Mouse (Mus musculus): ENCODE measurements around the gene Ubxn6.

Gene Ubxn6

DNA sequence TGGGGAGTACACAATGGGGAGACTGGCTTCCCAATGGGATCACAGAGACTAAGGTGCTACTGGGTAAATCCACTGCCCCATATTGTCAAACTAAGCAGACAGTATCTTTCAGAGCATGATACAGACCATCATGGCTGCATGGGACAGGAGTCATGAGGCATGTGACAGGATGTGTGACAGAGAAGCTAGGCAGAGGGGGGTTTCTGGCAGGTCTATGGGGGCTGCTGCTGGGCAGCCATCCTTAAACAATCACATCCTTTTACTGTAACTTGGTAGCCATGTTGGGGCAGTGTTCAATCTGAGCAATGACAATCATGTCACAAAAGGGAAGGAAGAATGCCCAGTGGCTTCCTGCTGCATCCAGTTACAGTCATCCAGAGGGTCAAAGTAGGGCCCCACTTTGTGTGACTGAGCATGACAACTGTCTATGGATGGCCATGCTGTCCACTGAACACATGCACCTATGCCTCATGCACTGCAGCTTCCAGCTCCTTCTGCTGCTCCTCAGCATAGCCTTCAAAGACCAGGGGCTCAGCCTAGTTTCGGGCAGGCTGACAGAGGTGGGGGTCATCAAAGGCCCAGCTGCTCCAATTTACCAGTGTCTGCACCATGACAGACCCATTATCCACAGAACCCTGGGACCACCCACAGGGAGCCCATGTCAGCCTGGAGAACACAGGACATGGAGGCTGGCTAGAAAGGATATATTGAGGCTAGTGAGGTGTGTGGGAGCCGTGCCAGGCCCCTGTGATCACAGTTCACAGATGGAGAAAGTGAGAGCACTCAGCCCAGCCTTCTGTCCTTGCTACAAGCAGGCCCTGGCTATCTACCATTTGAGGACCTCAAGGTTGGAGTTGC, 52.5 kb downstream of the Ubxn6 start:
- DNase-seq, result no peak

DNA sequence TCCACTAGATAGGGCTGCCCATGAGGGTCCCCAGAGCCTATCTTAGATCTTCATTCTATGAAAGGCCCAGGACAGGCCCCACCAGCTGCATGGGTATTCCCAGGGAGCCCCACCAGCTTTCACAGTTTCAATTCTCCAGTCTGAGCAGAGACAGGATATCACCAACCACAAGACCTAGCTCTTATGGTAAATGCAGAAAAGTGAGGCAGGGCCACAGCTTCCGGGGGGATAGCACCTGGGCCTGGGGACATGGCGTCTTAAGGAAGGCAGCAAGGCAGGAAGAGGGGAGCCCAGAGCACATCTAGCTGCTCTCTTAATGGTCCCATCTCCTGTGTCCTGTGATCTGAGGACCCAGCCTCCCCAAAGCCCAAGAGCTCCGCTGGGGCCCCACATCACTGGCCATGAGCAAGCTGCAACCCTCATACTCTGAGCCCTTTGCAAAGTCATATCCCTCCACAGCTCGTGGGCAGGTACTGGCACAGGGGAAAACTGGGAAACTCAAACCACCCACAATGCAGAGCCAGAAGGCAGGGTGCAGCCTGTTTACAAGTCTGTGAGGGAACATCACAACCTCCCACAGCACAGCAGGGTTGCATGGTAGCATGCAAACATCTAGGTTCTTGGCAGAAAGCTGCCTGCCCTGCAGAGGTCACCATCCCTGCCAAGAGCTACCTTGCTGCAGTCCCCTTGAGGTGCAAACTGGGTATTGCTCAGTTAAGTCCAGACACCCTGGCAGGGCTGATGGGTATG, 53.5 kb downstream of the Ubxn6 start:
- DNase-seq, result no peak

DNA sequence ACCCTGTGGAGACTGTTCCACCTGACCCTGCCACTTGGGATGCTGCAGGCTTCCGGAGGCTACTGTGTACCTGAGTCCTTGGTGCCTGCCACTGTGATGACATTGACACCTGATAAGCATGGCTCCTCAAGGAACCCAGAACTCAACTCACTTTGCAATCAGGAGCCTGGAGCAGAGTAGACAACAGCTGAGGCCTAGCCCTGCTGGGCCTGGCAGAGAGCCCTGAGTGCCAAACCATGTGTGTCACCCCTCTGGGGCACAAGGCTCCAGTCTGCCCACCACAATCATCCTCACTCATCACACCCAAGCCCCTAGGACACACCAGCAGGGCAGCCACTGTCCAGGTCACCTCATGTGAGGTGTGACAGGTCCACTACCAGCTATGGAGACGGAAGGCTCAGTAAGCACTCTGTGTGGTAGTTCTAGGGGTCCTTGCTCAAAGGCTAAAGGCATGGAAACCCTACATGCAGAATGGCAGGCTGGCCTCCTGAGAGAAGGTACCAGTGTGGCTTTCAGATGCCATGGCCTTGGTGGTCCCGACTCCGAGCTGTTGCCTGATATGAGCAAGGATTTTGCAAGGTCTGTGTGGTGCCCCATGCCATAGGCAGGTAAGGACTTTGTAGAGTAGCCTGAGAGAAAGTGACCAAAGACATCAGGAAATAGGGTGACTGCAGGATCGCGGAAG, 54.3 kb downstream of the Ubxn6 start:
- DNase-seq, result no peak

DNA sequence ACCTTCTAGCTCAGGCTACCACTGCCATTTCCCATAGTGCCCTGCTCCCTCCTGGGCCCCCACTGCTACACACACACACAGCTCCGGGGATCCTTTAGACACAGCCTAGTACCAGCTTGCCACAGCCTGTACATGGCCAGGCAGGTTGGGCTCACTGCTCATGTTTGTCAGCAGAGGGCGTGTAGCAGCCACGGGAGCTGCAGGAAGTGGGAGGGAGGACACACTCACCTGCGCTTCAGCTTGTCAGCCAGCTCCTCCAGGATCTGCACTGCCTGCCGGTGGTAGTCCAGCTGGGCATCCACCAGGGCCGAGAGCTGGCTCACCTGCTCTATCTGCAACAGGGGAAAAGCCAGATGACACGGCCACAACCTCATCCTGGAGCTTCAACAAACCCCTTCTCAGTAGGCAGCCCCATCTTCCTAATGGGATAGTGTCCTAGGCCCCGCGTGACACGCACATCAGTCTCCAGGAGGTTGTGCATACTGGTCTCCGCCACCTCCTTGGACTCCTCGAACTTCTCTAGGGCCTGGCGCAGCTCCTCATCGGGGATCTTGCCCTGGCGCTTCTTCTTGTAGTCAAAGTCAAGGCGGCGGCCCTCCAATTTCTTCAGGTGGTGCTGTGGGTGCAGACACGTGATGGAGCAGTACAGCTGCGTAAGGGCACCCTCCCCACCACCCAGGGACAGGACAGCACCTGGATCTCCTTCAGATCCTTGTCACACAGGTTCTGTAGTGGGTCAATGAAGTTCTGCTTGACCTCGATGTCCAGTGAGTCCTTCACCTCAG, 56.3 kb downstream of the Ubxn6 start:
- no peak for DNase-seq

DNA sequence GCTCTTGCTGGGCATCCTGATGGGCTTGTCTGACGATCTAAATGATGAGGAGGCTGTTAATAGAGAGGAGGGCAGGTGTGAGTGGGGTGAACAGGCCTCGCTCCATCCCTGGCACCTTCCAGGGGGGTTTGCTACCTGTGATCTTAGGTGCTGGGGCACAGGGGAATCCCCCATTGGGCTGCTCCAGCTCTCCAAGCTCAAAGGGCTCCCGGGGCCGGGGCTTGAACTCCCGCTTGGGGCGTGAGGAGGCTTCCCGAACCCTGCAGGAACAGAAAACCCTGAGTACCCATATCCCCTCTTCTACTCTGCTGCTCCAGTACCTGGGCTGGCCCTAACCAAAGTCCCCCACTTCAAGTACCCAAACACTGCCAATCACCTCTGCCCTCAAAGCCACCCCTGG, 57.0 kb downstream of the Ubxn6 start:
- no peak for DNase-seq
